Mouse (Mus musculus): Measurements from ENCODE around the gene Il17rd. TPM values are rescaled to one million over a fixed set of nuclear protein-coding genes. Genes with fewer than 3 reads are reported as not detected.

Il17rd gene
- polyA plus RNA-seq, 1 experiment from 2014 or later, result 0.73 TPM

DNA sequence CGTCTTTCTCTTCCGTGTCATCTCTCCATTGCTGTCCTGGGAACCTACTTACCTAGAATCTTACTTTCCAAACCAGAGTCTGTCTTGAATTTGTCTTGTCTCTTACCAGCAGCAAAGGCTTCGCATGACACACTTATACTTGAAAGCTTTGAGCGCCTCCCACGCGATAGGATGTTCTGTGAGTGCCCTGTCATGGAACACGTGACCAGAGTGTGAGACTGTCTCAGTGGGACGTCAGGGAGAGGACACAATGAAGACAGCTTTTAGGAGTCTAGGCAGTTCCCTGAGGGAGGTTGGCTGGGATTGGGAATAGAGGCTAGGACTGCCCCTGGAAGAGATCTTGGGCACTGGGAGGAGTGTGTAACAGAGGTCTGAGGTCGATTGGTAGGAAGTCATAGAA, 57.4 kb downstream of the Il17rd start:
- H3K4me1 ChIP-seq (replicated peaks; ENCODE audit: control insufficient read depth, insufficient read depth, low read length), result no peaks in the 10 kb centered on the region
- H3K9me3 ChIP-seq (ENCODE audit: control insufficient read depth), result no peaks in the 10 kb centered on the region
- H3K4me2 ChIP-seq (replicated peaks; ENCODE audit: low read depth), result no peak overlapping the region
- ATAC-seq, result no peak
- peaks cover 6% of the 10 kb centered on the region; the same call in 1 of the 2 replicates for H3K36me3 ChIP-seq (ENCODE audit: control insufficient read depth, insufficient read depth)
- WGBS, result 77% methylated on average over 9 of the region's 9 CpGs
- no peak for TF ChIP-seq CTCF (IDR thresholded peaks at IDR 0.05; ENCODE audit: low read depth)
- H3K27ac ChIP-seq (ENCODE audit: low read depth, low read length), result no peak overlapping the region
- H3K27me3 ChIP-seq (replicated peaks; ENCODE audit: control insufficient read depth, insufficient read depth, low read length), result no peaks in the 10 kb centered on the region
- H3K4me3 ChIP-seq (ENCODE audit: low read depth, low read length), result no peak overlapping the region
- H3K9ac ChIP-seq (ENCODE audit: low read depth, low read length), result no peak overlapping the region

DNA sequence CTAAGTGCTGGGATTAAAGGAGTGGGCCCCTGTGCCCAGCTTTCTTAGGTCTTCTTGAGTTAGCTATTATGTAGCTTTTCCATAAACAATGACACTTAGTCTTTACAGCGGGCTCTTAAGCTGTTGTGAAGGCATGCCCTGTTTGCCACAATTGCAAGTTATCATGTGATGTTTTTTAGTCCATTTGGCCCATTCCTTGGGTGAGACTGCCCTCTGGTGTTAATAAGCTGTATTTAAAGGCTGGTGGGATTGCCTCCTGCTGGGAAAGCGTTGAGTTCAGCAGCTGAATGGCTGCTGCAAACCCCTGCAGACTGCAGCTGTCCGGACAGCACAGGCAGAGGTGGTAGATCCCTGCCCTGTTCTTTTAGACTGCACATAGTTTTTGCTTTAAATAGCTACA, 58.0 kb downstream of the Il17rd start:
- peaks cover 6% of the 10 kb centered on the region; the same call in 1 of the 2 replicates for H3K36me3 ChIP-seq (ENCODE audit: control insufficient read depth, insufficient read depth)
- no peaks in the 10 kb centered on the region for H3K9me3 ChIP-seq (ENCODE audit: control insufficient read depth)
- no peak overlapping the region for H3K4me3 ChIP-seq (ENCODE audit: low read depth, low read length)
- H3K27me3 ChIP-seq (replicated peaks; ENCODE audit: control insufficient read depth, insufficient read depth, low read length), result no peaks in the 10 kb centered on the region
- no peak overlapping the region for H3K4me2 ChIP-seq (replicated peaks; ENCODE audit: low read depth)
- H3K9ac ChIP-seq (ENCODE audit: low read depth, low read length), result no peak overlapping the region
- H3K4me1 ChIP-seq (replicated peaks; ENCODE audit: control insufficient read depth, insufficient read depth, low read length), result no peaks in the 10 kb centered on the region
- ATAC-seq, result peak; percentile 46; the same call in 1 of the 2 replicates
- H3K27ac ChIP-seq (ENCODE audit: low read depth, low read length), result no peak overlapping the region
- peak; percentile 94 for TF ChIP-seq CTCF (IDR thresholded peaks at IDR 0.05; ENCODE audit: low read depth)
- WGBS, result 23% methylated on average over 3 of the region's 3 CpGs

DNA sequence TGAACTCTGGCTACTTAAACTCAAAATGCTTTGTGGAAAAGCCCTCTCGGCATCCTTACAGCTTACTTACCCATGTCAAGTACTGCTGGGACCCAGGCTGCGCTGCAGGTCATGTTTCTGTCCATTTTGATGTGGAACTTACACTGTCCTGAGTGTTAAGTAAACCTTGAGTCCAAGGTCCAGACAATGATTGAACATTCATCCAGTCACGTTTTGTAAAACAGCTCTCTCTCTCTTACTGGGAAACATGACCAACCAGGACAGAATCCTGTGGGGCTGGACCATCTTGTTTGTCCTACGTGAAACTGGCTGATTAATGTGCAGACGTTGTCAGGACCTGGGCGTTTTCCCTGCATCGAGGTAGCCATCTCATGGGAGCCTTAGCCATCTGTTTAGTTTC, 63.0 kb downstream of the Il17rd start:
- Histone ChIP-seq H3K27ac (ENCODE audit: low read depth, low read length) (no peak overlapping the region), H3K4me3 (ENCODE audit: low read depth, low read length) (no peak overlapping the region), H3K9me3 (ENCODE audit: control insufficient read depth) (no peaks in the 10 kb centered on the region), H3K27me3 (replicated peaks; ENCODE audit: control insufficient read depth, insufficient read depth, low read length) (no peaks in the 10 kb centered on the region), H3K4me1 (replicated peaks; ENCODE audit: control insufficient read depth, insufficient read depth, low read length) (no peaks in the 10 kb centered on the region), H3K4me2 (replicated peaks; ENCODE audit: low read depth) (no peak overlapping the region), H3K36me3 (ENCODE audit: control insufficient read depth, insufficient read depth) (peaks cover 6% of the 10 kb centered on the region; the same call in 1 of the 2 replicates), H3K9ac (ENCODE audit: low read depth, low read length) (no peak overlapping the region)
- WGBS, result 40% methylated on average over 7 of the region's 7 CpGs
- TF ChIP-seq CTCF (IDR thresholded peaks at IDR 0.05; ENCODE audit: low read depth), result no peak
- ATAC-seq, result 0 out of 2 replicates have a peak, but pooled peaks have one; percentile 22

DNA sequence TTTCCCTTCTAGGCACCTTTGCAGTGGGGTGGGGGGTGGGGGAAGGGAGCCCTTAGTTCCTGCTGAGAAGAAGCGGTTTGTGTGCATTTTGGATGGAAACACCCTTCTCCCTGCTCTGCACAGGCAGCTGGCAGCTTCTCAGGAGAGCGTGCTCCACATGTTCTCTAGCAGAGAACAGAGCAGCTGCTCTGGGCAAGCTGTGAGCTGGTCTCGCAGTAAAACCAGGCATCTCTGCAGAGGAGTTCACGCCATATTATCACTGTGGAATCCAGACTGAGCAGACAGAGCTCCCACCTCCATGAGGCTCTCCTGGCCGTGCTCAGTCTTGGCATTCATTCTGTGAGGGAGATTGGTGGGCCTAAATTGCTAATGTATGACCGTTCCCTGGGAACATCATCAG, 64.0 kb downstream of the Il17rd start:
- Histone ChIP-seq H3K4me2 (replicated peaks; ENCODE audit: low read depth) (no peak overlapping the region), H3K9ac (ENCODE audit: low read depth, low read length) (no peak overlapping the region), H3K9me3 (ENCODE audit: control insufficient read depth) (no peaks in the 10 kb centered on the region), H3K27me3 (replicated peaks; ENCODE audit: control insufficient read depth, insufficient read depth, low read length) (no peaks in the 10 kb centered on the region), H3K4me1 (replicated peaks; ENCODE audit: control insufficient read depth, insufficient read depth, low read length) (no peaks in the 10 kb centered on the region), H3K36me3 (ENCODE audit: control insufficient read depth, insufficient read depth) (peaks cover 6% of the 10 kb centered on the region; the same call in 1 of the 2 replicates), H3K27ac (ENCODE audit: low read depth, low read length) (no peak overlapping the region), H3K4me3 (ENCODE audit: low read depth, low read length) (no peak overlapping the region)
- ATAC-seq, result no peak
- TF ChIP-seq CTCF (IDR thresholded peaks at IDR 0.05; ENCODE audit: low read depth), result no peak
- WGBS, result 80% methylated on average over 6 of the region's 6 CpGs

DNA sequence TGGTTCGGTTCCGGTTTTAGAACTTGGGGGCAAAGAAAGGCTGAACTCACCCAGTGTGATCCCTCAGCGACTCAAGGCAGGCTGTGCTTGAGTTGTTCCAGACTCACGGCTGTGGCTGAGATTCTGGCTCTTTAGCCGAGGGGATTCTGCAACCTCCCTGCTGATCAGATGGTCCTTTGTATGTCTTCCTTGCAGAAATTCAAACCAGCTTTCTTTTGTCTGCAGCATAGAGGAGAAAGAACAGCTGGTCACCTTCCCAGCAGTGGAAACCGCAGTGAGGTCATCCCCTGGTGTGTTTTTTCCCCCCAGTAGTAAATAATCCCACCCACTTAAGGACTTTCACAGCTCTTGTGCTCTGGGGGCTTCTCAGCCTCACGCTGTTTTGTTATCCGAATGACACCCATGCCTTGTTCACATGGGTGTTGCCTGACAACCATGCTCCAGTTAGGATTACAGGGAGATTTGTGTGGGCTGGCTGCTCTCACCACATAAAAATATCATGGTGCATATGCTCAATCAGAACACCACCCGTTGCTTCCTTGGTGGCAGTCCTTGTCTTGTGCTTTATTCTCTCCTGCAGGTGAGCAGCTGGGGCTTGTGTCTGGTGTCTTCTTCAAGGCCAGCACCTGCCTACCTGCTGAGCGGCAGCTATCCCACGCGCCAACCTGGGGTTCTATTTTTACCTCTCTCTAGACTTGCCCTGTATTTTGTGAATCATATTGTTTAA, 67.2 kb downstream of the Il17rd start:
- no peaks in the 10 kb centered on the region for H3K27me3 ChIP-seq (replicated peaks; ENCODE audit: control insufficient read depth, insufficient read depth, low read length)
- ATAC-seq, result no peak
- H3K4me1 ChIP-seq (replicated peaks; ENCODE audit: control insufficient read depth, insufficient read depth, low read length), result no peaks in the 10 kb centered on the region
- no peak overlapping the region for H3K4me2 ChIP-seq (replicated peaks; ENCODE audit: low read depth)
- no peak overlapping the region for H3K9ac ChIP-seq (ENCODE audit: low read depth, low read length)
- WGBS, result 71% methylated on average over 12 of the region's 12 CpGs
- no peak overlapping the region for H3K4me3 ChIP-seq (ENCODE audit: low read depth, low read length)
- no peaks in the 10 kb centered on the region for H3K9me3 ChIP-seq (ENCODE audit: control insufficient read depth)
- H3K27ac ChIP-seq (ENCODE audit: low read depth, low read length), result no peak overlapping the region
- TF ChIP-seq CTCF (IDR thresholded peaks at IDR 0.05; ENCODE audit: low read depth), result no peak
- H3K36me3 ChIP-seq (ENCODE audit: control insufficient read depth, insufficient read depth), result no peaks in the 10 kb centered on the region

DNA sequence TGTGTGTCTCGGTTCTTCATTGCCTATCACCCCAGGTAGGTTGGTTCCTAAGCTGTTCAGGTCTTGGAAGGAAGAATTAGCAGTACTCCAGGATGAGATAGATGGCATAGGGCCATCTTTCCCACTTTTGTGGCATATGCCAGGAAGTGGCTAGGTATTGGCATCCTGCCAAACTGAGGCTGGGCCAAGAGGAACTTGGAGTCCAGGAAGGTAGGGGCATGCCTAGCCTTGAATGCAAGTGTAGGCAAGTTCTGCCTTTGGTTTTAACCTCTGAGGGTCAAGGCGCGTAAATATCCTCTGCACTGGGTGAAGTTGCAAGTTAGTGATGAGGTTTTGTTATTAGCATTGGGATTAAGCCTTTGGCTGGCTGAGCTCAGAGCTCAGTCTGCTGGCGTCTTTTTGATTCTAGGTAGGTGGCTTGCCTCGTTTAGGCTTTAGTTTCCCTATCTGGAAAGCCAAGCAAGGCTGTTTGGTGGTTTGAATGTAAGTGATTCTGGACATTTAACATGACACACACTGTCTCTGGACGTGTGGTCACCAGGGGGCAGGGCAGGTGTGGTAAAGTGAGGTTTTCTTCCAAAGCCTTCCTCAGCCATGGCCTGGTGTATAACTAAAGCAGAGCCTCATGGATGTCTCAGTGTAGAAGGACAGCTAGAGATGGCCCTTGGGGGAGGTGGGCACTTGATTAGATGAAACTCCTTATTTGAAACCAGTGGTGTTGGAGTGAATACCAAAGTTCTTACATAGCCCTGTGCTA, 70.2 kb downstream of the Il17rd start:
- H3K27me3 ChIP-seq (replicated peaks; ENCODE audit: control insufficient read depth, insufficient read depth, low read length), result no peaks in the 10 kb centered on the region
- ATAC-seq, result no peak
- no peak overlapping the region for H3K4me2 ChIP-seq (replicated peaks; ENCODE audit: low read depth)
- no peaks in the 10 kb centered on the region for H3K9me3 ChIP-seq (ENCODE audit: control insufficient read depth)
- TF ChIP-seq CTCF (IDR thresholded peaks at IDR 0.05; ENCODE audit: low read depth), result peak; percentile 66
- H3K9ac ChIP-seq (ENCODE audit: low read depth, low read length), result no peak overlapping the region
- WGBS, result 70% methylated on average over 6 of the region's 6 CpGs
- no peaks in the 10 kb centered on the region for H3K36me3 ChIP-seq (ENCODE audit: control insufficient read depth, insufficient read depth)
- no peak overlapping the region for H3K27ac ChIP-seq (ENCODE audit: low read depth, low read length)
- peaks cover under 1% of the 10 kb centered on the region; the same call in 1 of the 2 replicates for H3K4me1 ChIP-seq (replicated peaks; ENCODE audit: control insufficient read depth, insufficient read depth, low read length)
- no peak overlapping the region for H3K4me3 ChIP-seq (ENCODE audit: low read depth, low read length)
